Mouse (Mus musculus): ENCODE measurements around the gene Rras2.

DNA sequence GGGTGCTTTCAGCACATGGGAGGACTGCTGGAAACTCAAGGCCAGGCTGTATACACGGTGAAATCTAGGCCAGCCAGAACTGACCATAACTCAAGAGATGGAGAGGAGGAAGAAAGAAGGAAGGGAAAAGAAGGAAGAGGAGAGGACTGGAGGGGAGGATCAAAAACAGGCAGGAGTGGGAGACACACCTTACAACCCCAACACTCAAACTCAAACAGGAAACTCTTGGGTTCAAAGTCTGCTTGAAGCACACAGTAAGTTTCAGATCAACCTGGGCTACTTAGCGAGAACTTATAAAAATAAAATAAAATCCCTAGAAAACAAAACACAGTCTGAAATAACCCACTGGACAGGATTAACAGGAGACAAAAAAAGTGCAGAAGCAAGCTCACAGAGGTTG lies 71.8 kb downstream of the Rras2 start:
- TF ChIP-seq POLR2A (IDR thresholded peaks at IDR 0.05; ENCODE audit: extremely low read depth, insufficient read depth, low read length): no peak
- no peak for TF ChIP-seq CTCF (IDR thresholded peaks at IDR 0.05; ENCODE audit: low read depth, low read length)

Measured in liver, adult 2 months (tissue).